15 mouse cellular contexts compared by ENCODE assay signal in genomic region chr1:166803928-166804327, GRCm38 (mm10).
"Had no signal": no experiment of that assay in that cellular context is flagged by ENCODE, and none has a peak within 500 bp of the region (broad histone marks: within the 10 kb centered on the region; RNA-seq: fewer than 3 reads in every experiment).

No protein-coding gene starts in this region.

- H3K36me3 ChIP-seq: liver, embryonic 15.5 days; midbrain, embryonic 10.5 days; midbrain, embryonic 12.5 days; neural tube, embryonic 12.5 days; stomach, embryonic 15.5 days had no signal

- H3K27ac ChIP-seq: liver, embryonic 15.5 days; midbrain, embryonic 10.5 days; midbrain, embryonic 12.5 days; neural tube, embryonic 12.5 days; stomach, embryonic 15.5 days had no signal

- H3K9ac ChIP-seq: liver, embryonic 15.5 days; lung, embryonic 14.5 days; midbrain, embryonic 12.5 days; neural tube, embryonic 12.5 days; stomach, embryonic 15.5 days had no signal

- H3K9me3 ChIP-seq: liver, embryonic 15.5 days; midbrain, embryonic 10.5 days; midbrain, embryonic 12.5 days; neural tube, embryonic 12.5 days; stomach, embryonic 15.5 days had no signal

- H3K4me2 ChIP-seq: liver, embryonic 15.5 days; lung, embryonic 14.5 days; midbrain, embryonic 12.5 days; neural tube, embryonic 12.5 days; stomach, embryonic 15.5 days had no signal

- H3K4me3 ChIP-seq: liver, embryonic 15.5 days; midbrain, embryonic 10.5 days; midbrain, embryonic 12.5 days; neural tube, embryonic 12.5 days; stomach, embryonic 15.5 days had no signal

- ATAC-seq: midbrain, embryonic 16.5 days had no signal

- DNase-seq: lung, adult 18-20 months; lung, embryonic 14.5 days; lung, postnatal 10 days; lung, postnatal 4 days; midbrain, embryonic 14.5 days; right cerebral cortex, postnatal 14 days; thymus, adult 18-20 months; thymus, postnatal 14 days; thymus, postnatal 36 days had no signal

- H3K4me1 ChIP-seq: liver, embryonic 15.5 days; midbrain, embryonic 12.5 days; neural tube, embryonic 12.5 days; stomach, embryonic 15.5 days had no signal

- H3K27me3 ChIP-seq: liver, embryonic 15.5 days; midbrain, embryonic 12.5 days; neural tube, embryonic 12.5 days; stomach, embryonic 15.5 days had no signal
